Mouse (Mus musculus) thymus, postnatal 25 days (tissue): ENCODE data around the gene Tnfrsf14.

Experiments used
- DNase-seq: peaks from one replicate; pipeline ENCODE4 v3.0.0; 2022

Gene Tnfrsf14

DNA sequence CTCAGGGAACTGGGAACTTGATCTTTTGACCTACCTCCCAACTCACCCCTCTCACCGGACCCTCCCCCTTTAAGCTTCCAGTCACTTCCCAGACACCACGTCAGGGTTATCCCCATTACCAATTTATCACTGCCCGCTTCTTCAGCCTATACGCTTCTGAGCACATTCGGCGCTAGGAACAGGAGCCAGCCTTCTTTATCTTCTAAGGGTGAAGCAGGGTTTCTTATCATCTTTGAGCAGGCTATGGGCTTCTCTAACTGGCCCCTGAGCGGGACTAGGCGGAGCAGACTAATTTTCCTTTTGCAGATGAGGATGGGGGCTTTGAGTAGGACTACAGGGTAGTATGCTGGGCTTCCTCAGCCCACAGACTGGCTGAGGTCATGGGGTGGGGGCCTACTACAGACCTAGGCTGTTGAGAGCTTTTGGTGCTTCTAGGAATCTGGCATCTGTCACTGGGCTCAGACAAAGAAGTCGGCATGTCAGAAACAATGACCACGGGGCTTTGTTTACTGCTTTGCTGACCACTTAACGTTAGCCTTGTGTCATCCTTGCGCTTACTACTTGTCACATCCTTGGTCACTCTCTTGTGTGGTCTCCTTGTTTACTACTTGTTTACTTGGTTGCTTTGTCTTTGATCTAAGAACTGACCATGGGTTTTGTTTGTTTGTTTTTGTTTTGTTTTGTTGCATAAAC lies at the start of gene Tnfrsf14:
Gene Tnfrsf14, minus strand, starts transcription at position 169 of the 693 bp plus-strand sequence.
- DNase-seq: no peak

GRCm38 (mm10) chr4:154974163-154974611 lies 45.8 kb upstream of the Tnfrsf14 start:
- DNase-seq: no peak

GRCm38 (mm10) chr4:154972546-154972945 lies 44.2 kb upstream of the Tnfrsf14 start:
- no peak for DNase-seq

- DNase-seq: peak; percentile 72
These were observed 38.8 kb upstream of the Tnfrsf14 start for GRCm38 (mm10) chr4:154967173-154967572.

DNA sequence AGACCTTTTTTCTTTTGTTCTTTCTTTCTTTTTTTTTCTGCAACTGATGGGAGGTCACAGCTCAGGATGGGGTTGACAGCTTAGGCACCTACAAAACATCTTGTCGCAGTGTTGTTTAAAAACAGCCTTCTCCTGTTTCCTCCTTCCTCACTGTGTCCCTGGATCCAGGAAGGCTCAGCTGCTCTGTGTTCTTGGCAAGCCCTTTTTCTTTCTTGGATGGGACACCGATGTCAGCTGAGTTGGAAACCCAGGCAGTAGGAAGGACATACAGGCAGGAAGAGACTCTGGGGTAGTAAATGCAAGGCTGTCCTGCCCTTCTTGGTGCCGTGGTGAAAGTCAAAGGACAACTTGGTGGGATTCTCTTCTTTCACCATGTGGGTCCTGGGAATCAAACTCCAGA lies 37.5 kb upstream of the Tnfrsf14 start:
- no peak for DNase-seq

- DNase-seq: peak; percentile 72
These were observed 36.3 kb upstream of the Tnfrsf14 start for GRCm38 (mm10) chr4:154964581-154965235.

- peak; percentile 85 for DNase-seq
These were observed 35.7 kb upstream of the Tnfrsf14 start, which contains the start of gene Pank4 for GRCm38 (mm10) chr4:154963901-154964580. Gene Pank4, plus strand, starts transcription at chr4:154964123.

DNA sequence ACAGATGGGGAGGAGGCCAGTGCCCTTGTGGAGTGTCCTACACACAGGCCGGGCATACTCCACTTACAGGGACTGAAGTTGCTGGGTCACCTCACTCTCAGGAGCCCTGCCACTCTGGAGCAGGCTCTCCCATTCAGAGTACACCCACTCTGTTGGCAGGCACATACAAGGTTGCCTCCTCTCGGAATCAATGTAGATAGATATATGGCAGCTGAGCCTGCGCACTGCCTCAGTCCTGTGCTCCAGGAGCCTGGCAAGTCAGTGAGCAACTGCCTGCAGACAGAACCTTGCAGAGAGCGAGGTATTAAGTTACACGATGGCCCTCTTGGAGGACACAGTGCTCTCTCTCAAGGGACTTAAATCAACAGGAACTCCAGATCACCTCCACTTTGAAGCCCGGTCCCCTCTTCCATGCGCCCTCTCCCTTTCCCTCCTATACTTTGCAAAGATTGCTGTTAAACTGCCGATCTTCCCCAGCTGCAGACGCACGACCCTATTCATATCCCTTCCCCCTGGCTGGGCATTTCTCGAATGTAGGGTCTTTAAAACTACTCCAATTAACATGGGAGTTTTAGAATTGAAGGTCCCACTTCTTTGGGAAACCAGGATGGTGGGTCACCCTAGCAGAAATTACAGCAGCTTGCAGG lies 35.0 kb upstream of the Tnfrsf14 start:
- DNase-seq: peak; percentile 30

DNA sequence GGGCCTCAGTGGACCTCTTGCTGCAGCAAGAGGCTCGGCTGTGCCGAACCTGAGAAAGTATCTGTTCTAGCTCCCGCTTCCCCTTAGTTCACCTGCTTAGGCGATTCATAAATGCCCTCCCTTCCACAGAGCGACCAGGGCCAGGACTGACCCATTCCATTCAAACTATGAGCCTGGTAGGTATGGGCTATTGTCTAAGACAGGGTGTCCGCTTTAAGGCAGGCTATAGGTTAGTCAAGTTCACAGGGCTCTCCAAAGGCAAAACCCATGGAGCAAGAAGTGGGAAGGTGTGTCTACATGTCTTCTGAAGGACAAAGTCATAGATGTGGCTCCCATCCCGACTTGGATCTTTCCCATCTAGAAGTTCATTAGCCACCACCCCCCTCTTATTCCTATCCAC lies 34.3 kb upstream of the Tnfrsf14 start:
- no peak for DNase-seq

GRCm38 (mm10) chr4:154961911-154962310 lies 33.5 kb upstream of the Tnfrsf14 start:
- peak; percentile 76 for DNase-seq

- peak; percentile 65 for DNase-seq
These were observed 32.9 kb upstream of the Tnfrsf14 start for GRCm38 (mm10) chr4:154961226-154961738.

GRCm38 (mm10) chr4:154960690-154961225 lies 32.4 kb upstream of the Tnfrsf14 start, which contains the start of gene Hes5:
Gene Hes5, plus strand, starts transcription at chr4:154960923.
- DNase-seq: no peak

DNA sequence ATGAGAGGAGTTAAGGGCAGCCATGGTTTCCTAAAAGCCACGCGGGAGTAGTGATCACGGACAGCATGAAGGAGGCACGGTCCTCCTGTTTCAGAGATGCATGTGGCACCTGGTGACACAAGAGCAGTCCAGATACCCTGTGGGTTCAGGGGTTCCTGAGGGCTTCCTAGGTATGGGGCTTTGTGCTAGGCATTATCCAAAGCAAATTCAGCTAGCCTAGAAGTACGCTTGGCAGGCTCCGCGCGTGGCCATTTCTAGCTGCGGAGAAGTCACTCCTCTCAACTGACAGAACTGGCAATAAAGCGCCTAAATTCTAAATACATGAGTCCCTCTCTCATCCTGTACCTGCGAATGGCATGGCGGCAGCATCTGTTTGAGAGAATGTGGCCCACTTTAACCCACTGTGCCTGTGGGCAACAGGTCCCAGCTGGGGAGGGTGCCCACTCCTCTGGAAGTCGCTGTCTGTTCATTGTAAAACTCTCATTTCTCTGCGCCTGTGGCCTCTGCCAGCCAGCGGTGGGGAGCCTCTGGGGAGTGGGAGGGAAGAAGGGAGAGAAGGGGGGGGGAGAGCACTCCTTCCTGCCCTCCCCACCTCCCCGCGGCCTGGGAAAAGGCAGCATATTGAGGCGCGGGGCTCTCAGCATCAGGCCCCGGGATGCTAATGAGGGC lies 31.8 kb upstream of the Tnfrsf14 start:
- DNase-seq: no peak

DNA sequence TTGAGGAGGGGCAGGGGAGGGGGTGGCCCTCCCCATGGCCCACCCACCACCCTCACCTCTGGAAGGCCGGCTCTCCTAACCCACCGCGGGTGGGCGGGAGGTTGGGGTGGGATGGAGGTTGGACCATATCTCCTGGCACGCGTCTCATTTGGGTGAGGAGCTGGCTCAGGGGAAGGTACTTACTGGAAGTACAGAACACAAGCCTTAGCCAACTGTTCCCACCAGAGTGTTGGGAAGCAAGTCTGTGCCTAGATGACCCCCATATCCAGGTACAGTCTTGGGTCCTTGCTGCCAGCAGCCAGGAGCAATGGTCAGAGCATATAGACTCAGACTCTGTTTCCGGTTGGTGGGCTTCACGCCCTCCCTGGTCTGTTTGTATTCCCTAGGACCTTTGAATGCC lies 30.3 kb upstream of the Tnfrsf14 start:
- DNase-seq: no peak

- DNase-seq: no peak
These were observed 29.8 kb upstream of the Tnfrsf14 start for GRCm38 (mm10) chr4:154958171-154958570.

GRCm38 (mm10) chr4:154957289-154957993 lies 29.1 kb upstream of the Tnfrsf14 start:
- DNase-seq: no peak

DNA sequence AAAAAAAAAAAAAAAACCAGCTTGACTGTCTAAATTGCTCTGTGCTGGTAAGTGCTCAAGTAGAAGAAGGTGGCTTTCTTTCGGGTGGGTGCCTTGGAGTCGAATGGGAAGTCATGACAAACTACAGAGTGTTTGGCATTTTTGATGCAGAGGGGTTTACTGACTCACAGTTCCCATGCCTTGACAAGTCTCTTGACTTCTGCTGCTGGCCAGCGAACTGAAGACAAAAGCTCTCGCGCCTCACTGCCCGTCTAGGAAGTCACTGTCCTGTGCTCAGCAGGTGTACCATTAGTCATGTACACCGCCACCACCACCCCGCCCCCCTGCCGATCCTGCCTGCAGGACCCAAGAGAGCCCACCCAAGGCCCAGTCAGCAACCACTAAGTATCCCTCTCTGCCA lies 28.2 kb upstream of the Tnfrsf14 start:
- no peak for DNase-seq

GRCm38 (mm10) chr4:154952461-154953241 lies 24.3 kb upstream of the Tnfrsf14 start:
- DNase-seq: no peak

DNA sequence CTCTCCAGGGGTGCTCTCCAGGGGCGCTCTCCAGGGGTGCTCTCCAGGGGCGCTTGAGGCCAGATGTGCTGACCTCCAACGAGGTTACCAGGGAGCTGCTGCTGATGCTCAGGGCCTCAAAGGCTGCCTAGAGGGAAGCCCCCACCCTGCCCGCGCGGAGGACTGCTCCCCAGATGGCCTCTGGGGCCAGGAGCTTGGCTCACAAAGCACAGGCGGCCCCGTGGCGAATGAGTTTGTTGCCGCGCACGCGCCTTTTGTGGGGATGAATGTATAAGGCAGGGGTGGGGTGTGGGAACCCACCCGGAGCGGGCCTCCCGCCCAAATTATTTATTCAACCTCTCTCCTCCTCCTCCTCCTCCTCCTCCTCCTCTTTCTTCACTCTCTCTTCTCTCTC lies 21.2 kb upstream of the Tnfrsf14 start:
- DNase-seq: no peak

DNA sequence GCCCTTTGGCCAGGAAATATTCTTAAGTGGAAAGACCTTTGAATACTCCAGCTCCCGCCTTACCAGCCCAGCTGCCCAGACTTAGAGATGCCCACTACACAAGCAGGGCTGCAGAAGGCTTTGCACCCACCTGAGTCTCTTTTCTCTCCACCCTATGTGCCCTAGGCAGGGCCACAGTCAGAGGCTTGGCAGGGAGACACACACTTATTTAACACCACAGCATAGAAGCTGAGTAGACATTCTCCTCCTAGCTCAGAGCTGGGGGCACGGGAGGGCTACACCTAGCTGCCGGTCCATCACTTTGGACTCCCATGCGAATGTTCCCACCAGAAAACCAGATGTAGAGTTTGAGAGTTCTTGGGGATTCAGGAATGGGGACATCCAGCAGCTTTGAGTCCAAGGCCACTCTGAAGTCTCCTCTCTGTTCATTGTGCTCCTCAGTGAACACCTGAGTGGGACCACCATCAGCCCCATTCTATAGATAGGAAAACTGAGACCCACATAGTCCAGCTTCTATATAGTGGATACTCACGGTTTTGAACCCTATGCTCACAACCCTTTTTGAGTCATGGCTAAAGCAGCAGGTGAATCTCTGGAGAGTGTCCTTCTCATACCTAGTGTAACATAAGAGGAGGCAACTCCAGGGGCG lies 20.7 kb upstream of the Tnfrsf14 start:
- DNase-seq: no peak
